Mouse (Mus musculus): ENCODE data around the gene Cd40lg.

Cd40lg gene

GRCm38 (mm10) chrX:57263515-57263914, 51.6 kb downstream of the Cd40lg start:
- no peak for DNase-seq (ENCODE audit: low read depth, low spot score)

Measured in A20 (cell line).